Mouse (Mus musculus) heart, postnatal 0 days (tissue): ENCODE results near the gene Psmd9. TPM values are rescaled to one million over a fixed set of nuclear protein-coding genes. Genes with fewer than 3 reads are reported as not detected.

ENCODE experiments used
- ATAC-seq: fragments of 200-750 bp; cut with Nextera tagmentation; 2 replicates; pipeline ENCODE4 v1.8.0; 2017; ENCODE audit warnings: low read depth, moderate number of reproducible peaks, moderate library complexity; ENCODE audit not compliant: insufficient read depth
- DNase-seq: peaks from one replicate; pipeline ENCODE4 v3.0.0-alpha.2; 2016; ENCODE audit warnings: low spot score
- H3K27ac ChIP-seq: fragments of 300-500 bp; sonication (generic); 2 replicates; pipeline ENCODE4 v1.5.1; 2014; ENCODE audit warnings: low read depth, mild to moderate bottlenecking
- H3K27me3 ChIP-seq: fragments of 300-500 bp; sonication (generic); 2 replicates; pipeline ENCODE4 v1.6.1; 2014; ENCODE audit warnings: low read length, mixed read lengths; ENCODE audit not compliant: control insufficient read depth, insufficient read depth
- H3K36me3 ChIP-seq: fragments of 300-500 bp; sonication (generic); replicated peaks from 2 replicates; pipeline ENCODE4 v1.6.1; 2014; ENCODE audit warnings: low read length, mixed read lengths; ENCODE audit not compliant: control insufficient read depth, insufficient read depth
- H3K4me1 ChIP-seq: fragments of 300-500 bp; sonication (generic); 2 replicates; pipeline ENCODE4 v1.6.1; 2014; ENCODE audit warnings: antibody characterized with exemption; ENCODE audit not compliant: control insufficient read depth, insufficient read depth
- H3K4me2 ChIP-seq: fragments of 300-500 bp; sonication (generic); 2 replicates; pipeline ENCODE4 v1.6.1; 2014; ENCODE audit warnings: low read depth, mild to moderate bottlenecking, low read length, moderate library complexity
- H3K4me3 ChIP-seq: fragments of 300-500 bp; sonication (generic); 2 replicates; pipeline ENCODE4 v1.5.1; 2014; ENCODE audit warnings: low read depth, low read length
- H3K9ac ChIP-seq: fragments of 300-500 bp; sonication (generic); replicated peaks from 2 replicates; pipeline ENCODE4 v1.6.1; 2014; ENCODE audit warnings: low read depth, low read length, mixed read lengths
- H3K9me3 ChIP-seq: fragments of 300-500 bp; sonication (generic); replicated peaks from 2 replicates; pipeline ENCODE4 v1.6.1; 2016; ENCODE audit warnings: low read length; ENCODE audit not compliant: control insufficient read depth
- CTCF ChIP-seq: IDR thresholded peaks from 2 replicates; pipeline ENCODE4 v1.5.1; 2016; ENCODE audit warnings: antibody characterized with exemption, control low read depth, low read depth
- EP300 ChIP-seq: IDR thresholded peaks from 2 replicates; pipeline ENCODE4 v1.6.1; 2016; ENCODE audit warnings: antibody characterized with exemption, low read depth
- WGBS: fragments of 180-500 bp; shearing (Covaris S2); extraction: QIAGEN DNeasy Blood & Tissue Kit; methylation state at CpG from one replicate; pipeline ENCODE4 v1.1.7; 2014; 5-methylcytosine and 5-hydroxymethylcytosine counted together
- polyA plus RNA-seq: library from polyadenylated mRNA; unstranded; fragments of >200 nt; fragmentation: Nextera tagmentation; extraction: Ambion mirVana; gene quantifications from 2 replicates; pipeline ENCODE4 v1.2.1, GENCODE M21; 2015
- total RNA-seq: library from RNA; depleted of rRNA; stranded (reverse); fragments of >200 nt; gene quantifications from 2 replicates; pipeline ENCODE4 v1.2.3, GENCODE M21; 2014; ENCODE audit warnings: low replicate concordance

The Psmd9 gene
- total and polyA plus RNA-seq, 2 experiments from 2014 or later, result 11.2 to 54.9 TPM

- Histone ChIP-seq H3K4me2 (peak overlapping the region; percentile 98), H3K9ac (peak overlapping the region; percentile 98), H3K4me1 (peaks cover 32% of the 10 kb centered on the region), H3K9me3 (no peaks in the 10 kb centered on the region), H3K36me3 (peaks cover 37% of the 10 kb centered on the region), H3K4me3 (peak overlapping the region; percentile 92), H3K27me3 (no peaks in the 10 kb centered on the region), H3K27ac (no peak overlapping the region)
- no peak for ATAC-seq
- WGBS, result 46% methylated on average over 20 of the region's 20 CpGs
- no peak for DNase-seq
- no peak for TF ChIP-seq EP300
- TF ChIP-seq CTCF, result no peak
Measured at GRCm38 (mm10) chr5:123144746-123145590, 24.2 kb upstream of the Psmd9 start.

GRCm38 (mm10) chr5:123146357-123146756 lies 22.9 kb upstream of the Psmd9 start:
- no peak overlapping the region for H3K4me2 ChIP-seq
- H3K27ac ChIP-seq, result no peak overlapping the region
- peaks cover 40% of the 10 kb centered on the region for H3K4me1 ChIP-seq
- no peak overlapping the region for H3K9ac ChIP-seq
- peaks cover 37% of the 10 kb centered on the region for H3K36me3 ChIP-seq
- ATAC-seq (no peak), DNase-seq (no peak)
- H3K9me3 ChIP-seq, result no peaks in the 10 kb centered on the region
- TF ChIP-seq EP300 (no peak), CTCF (no peak)
- H3K27me3 ChIP-seq, result no peaks in the 10 kb centered on the region
- 90% methylated on average over 11 of the region's 11 CpGs for WGBS
- H3K4me3 ChIP-seq, result no peak overlapping the region

GRCm38 (mm10) chr5:123147569-123147968 lies 21.6 kb upstream of the Psmd9 start:
- TF ChIP-seq EP300 (no peak), CTCF (no peak)
- peaks cover 40% of the 10 kb centered on the region for H3K4me1 ChIP-seq
- H3K36me3 ChIP-seq, result peaks cover 47% of the 10 kb centered on the region

GRCm38 (mm10) chr5:123148073-123148722 lies 21.0 kb upstream of the Psmd9 start:
- no peak overlapping the region for H3K9ac ChIP-seq
- peaks cover 40% of the 10 kb centered on the region for H3K4me1 ChIP-seq
- H3K4me2 ChIP-seq, result no peak overlapping the region
- H3K27me3 ChIP-seq, result no peaks in the 10 kb centered on the region
- no peak overlapping the region for H3K4me3 ChIP-seq
- ATAC-seq (no peak), DNase-seq (no peak)
- peaks cover 54% of the 10 kb centered on the region for H3K36me3 ChIP-seq
- no peak overlapping the region for H3K27ac ChIP-seq
- TF ChIP-seq EP300, result no peak
- TF ChIP-seq CTCF, result no peak
- WGBS, result 78% methylated on average over 25 of the region's 25 CpGs
- no peaks in the 10 kb centered on the region for H3K9me3 ChIP-seq

More at GRCm38 (mm10) chr5:123147569-123147968, 21.6 kb upstream of the Psmd9 start:
- no peaks in the 10 kb centered on the region for H3K27me3 ChIP-seq
- no peak overlapping the region for H3K4me3 ChIP-seq
- no peak for ATAC-seq
- H3K9me3 ChIP-seq, result no peaks in the 10 kb centered on the region
- H3K27ac ChIP-seq, result no peak overlapping the region
- WGBS, result 74% methylated on average over 17 of the region's 17 CpGs
- H3K9ac ChIP-seq, result no peak overlapping the region
- no peak for DNase-seq
- no peak overlapping the region for H3K4me2 ChIP-seq

GRCm38 (mm10) chr5:123149451-123150400 lies 19.5 kb upstream of the Psmd9 start:
- DNase-seq (peak; percentile 85), ATAC-seq (peak; percentile 87)
- WGBS, result 7% methylated on average over 19 of the region's 19 CpGs
- Histone ChIP-seq H3K36me3 (peaks cover 69% of the 10 kb centered on the region), H3K27me3 (no peaks in the 10 kb centered on the region), H3K4me2 (peak overlapping the region; percentile 47), H3K27ac (peak overlapping the region; percentile 49; the same call in 1 of the 2 replicates), H3K4me1 (peaks cover 33% of the 10 kb centered on the region), H3K9me3 (no peaks in the 10 kb centered on the region), H3K4me3 (peak overlapping the region; percentile 27), H3K9ac (no peak overlapping the region)
- peak; percentile 92 for TF ChIP-seq CTCF
- no peak for TF ChIP-seq EP300
